Mouse (Mus musculus): Measurements from ENCODE around the gene Alg14. TPM values are rescaled to one million over a fixed set of nuclear protein-coding genes. Genes with fewer than 3 reads are reported as not detected.

Alg14 gene
- 19.0 TPM for total RNA-seq (2023)

GRCm38 (mm10) chr3:121291560-121292258 lies at the start of gene Alg14:
TSS of gene Alg14 (plus strand) at chr3:121291773.

GRCm38 (mm10) chr3:121282998-121283397 lies 8.6 kb upstream of the Alg14 start, which contains the start of gene Tmem56:
TSS of gene Tmem56 (minus strand) at chr3:121283098.

Other genes with a start within 250 kb of the Alg14 start
- 13.4 TPM for gene Rwdd3, start 120.1 kb upstream of the Alg14 start, total RNA-seq (2023)
- gene Tmem56, start 8.7 kb upstream of the Alg14 start, total RNA-seq (2023) = 0.18 TPM
- gene Cnn3, start 134.7 kb downstream of the Alg14 start, total RNA-seq (2023) = 16.7 TPM
- not detected for gene Slc44a3, start 240.6 kb downstream of the Alg14 start, total RNA-seq (2023)

Data from CD4-positive naive resting alpha-beta T cell, adult 57 days (primary cell).